Mouse (Mus musculus): ENCODE data around the gene Zfhx3. TPM values are rescaled to one million over a fixed set of nuclear protein-coding genes. Genes with fewer than 3 reads are reported as not detected.

The Zfhx3 gene
- polyA plus RNA-seq, 1 experiment from 2014 or later: 22.4 TPM

DNA sequence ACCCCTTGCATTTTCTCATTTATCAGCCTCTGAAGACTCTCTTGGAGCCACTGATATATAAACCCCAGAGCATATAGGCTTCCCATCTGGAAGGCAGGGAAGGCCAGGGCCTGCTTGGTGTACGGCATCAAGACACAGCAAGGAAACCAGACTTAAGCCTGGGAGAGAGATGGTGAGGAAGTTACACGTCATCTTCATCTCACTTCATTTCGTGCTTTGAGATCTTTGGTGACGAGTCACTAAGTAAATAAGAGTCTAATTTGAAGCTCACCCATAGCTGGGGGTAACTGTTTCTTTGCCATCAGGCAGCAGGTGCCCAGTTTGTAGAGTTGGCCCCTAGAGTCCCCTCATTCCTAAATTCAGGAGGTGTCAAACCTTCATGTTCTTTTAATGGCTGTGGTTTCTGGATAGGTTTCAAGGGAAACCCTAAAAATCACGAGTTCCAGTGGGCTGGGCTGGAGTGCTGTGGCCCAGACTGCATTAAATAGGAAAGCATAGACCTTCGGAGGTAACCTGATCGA is 773.9 kb downstream of the Zfhx3 start:
- H3K4me1 ChIP-seq: peaks cover 75% of the 10 kb centered on the region
- peaks cover 88% of the 10 kb centered on the region for H3K27me3 ChIP-seq
- H3K36me3 ChIP-seq (ENCODE audit: poor library complexity, severe bottlenecking): no peaks in the 10 kb centered on the region
- peak overlapping the region; percentile 41 for H3K9ac ChIP-seq
- no peaks in the 10 kb centered on the region for H3K9me3 ChIP-seq (replicated peaks)
- 58% methylated on average over 7 of the region's 7 CpGs for WGBS
- peak overlapping the region; percentile 71 for H3K4me3 ChIP-seq
- H3K27ac ChIP-seq: no peak overlapping the region
- ATAC-seq: no peak
- peak overlapping the region; percentile 98 for H3K4me2 ChIP-seq

GRCm38 (mm10) chr8:108717545-108717944 is 775.1 kb downstream of the Zfhx3 start:
- Histone ChIP-seq H3K27ac (no peak overlapping the region), H3K36me3 (ENCODE audit: poor library complexity, severe bottlenecking) (no peaks in the 10 kb centered on the region), H3K9ac (no peak overlapping the region), H3K4me2 (peak overlapping the region; percentile 98), H3K27me3 (peaks cover 89% of the 10 kb centered on the region), H3K4me3 (peak overlapping the region; percentile 21; the same call in 1 of the 2 replicates), H3K9me3 (replicated peaks) (no peaks in the 10 kb centered on the region), H3K4me1 (peaks cover 68% of the 10 kb centered on the region)
- 30% methylated on average over 8 of the region's 8 CpGs for WGBS
- ATAC-seq: no peak

- Histone ChIP-seq H3K9me3 (replicated peaks) (no peaks in the 10 kb centered on the region), H3K4me1 (peaks cover 68% of the 10 kb centered on the region), H3K27me3 (peaks cover 84% of the 10 kb centered on the region), H3K4me3 (peak overlapping the region; percentile 21), H3K4me2 (peak overlapping the region; percentile 98), H3K9ac (no peak overlapping the region), H3K27ac (no peak overlapping the region), H3K36me3 (ENCODE audit: poor library complexity, severe bottlenecking) (no peaks in the 10 kb centered on the region)
- ATAC-seq: no peak
- WGBS: 29% methylated on average over 6 of the region's 6 CpGs
Measured at GRCm38 (mm10) chr8:108718031-108718430, 775.6 kb downstream of the Zfhx3 start.

GRCm38 (mm10) chr8:108720840-108721239 is 778.4 kb downstream of the Zfhx3 start:
- Histone ChIP-seq H3K4me1 (peaks cover 70% of the 10 kb centered on the region), H3K27ac (no peak overlapping the region), H3K9me3 (replicated peaks) (no peaks in the 10 kb centered on the region), H3K27me3 (peaks cover 69% of the 10 kb centered on the region), H3K4me2 (no peak overlapping the region), H3K9ac (no peak overlapping the region), H3K4me3 (no peak overlapping the region), H3K36me3 (ENCODE audit: poor library complexity, severe bottlenecking) (no peaks in the 10 kb centered on the region)
- 72% methylated on average over 4 of the region's 4 CpGs for WGBS
- ATAC-seq: no peak

- 8% methylated on average over 8 of the region's 8 CpGs for whole genome bisulfite sequencing
- Histone ChIP-seq H3K36me3 (ENCODE audit: poor library complexity, severe bottlenecking) (no peaks in the 10 kb centered on the region), H3K4me3 (no peak overlapping the region), H3K27ac (no peak overlapping the region), H3K27me3 (peaks cover 50% of the 10 kb centered on the region), H3K4me1 (peaks cover 71% of the 10 kb centered on the region), H3K9me3 (replicated peaks) (no peaks in the 10 kb centered on the region), H3K4me2 (no peak overlapping the region), H3K9ac (no peak overlapping the region)
- ATAC-seq: peak; percentile 46
Measured at GRCm38 (mm10) chr8:108722671-108723513, 780.4 kb downstream of the Zfhx3 start.

DNA sequence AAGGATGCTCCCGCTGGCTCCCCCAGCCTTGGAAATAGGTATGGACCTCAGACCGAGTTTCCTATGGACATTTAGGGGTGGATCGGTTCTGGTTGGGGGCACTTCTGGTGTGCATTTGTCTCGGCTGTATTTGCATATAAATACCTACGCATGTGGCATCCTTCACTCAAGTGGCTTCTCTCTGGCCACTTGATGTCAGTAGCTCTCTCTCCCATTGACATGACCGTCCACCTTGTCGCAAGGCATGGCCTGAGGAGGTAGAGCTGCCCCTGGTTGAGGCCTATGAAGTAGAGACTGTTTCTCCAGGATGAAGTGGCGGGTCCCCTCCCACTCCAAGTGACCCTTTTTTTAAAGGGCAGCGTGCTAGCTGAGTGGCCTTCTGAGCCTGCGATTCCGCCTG is 781.2 kb downstream of the Zfhx3 start:
- H3K4me3 ChIP-seq: no peak overlapping the region
- no peak overlapping the region for H3K4me2 ChIP-seq
- peaks cover 65% of the 10 kb centered on the region for H3K4me1 ChIP-seq
- peaks cover 42% of the 10 kb centered on the region for H3K27me3 ChIP-seq
- H3K27ac ChIP-seq: no peak overlapping the region
- no peak for ATAC-seq
- no peaks in the 10 kb centered on the region for H3K36me3 ChIP-seq (ENCODE audit: poor library complexity, severe bottlenecking)
- WGBS: 30% methylated on average over 11 of the region's 11 CpGs
- no peak overlapping the region for H3K9ac ChIP-seq
- H3K9me3 ChIP-seq (replicated peaks): no peaks in the 10 kb centered on the region

DNA sequence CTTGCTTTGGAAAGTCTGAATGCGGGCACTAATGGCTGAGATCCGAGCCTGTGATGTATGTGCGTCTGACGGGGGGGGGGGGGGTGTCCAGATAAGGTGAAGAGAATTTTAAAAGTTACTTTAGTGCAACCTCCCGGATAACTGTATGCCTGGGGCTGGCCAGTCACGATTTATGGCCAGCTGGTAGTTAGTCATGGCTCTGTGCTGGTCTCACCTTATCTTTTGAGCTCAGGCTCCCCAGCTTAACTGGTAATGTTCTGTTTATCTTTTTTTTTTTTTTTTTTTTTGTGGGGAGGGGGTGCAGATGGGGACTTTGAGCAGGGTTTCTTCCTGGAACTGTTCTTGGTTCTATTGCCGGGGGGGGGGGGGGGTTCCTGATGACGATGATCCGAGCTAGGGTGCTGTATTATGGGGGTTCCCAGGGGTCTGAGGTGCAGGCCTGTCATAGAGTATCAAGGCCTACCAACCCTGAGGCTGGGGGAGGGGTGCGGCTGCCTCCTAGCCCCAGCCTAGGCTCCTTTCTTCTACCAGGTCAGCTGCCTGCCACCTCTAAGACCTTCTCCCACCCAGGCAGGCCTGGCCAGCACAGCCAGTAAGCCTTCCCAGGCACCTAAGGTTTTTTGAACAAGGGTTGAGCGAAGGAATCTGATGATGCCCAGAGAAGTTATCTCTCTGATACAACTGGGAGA is 782.5 kb downstream of the Zfhx3 start:
- 35% methylated on average over 11 of the region's 11 CpGs for WGBS
- Histone ChIP-seq H3K9me3 (replicated peaks) (no peaks in the 10 kb centered on the region), H3K9ac (no peak overlapping the region), H3K4me2 (no peak overlapping the region), H3K4me1 (peaks cover 72% of the 10 kb centered on the region), H3K27ac (no peak overlapping the region), H3K36me3 (ENCODE audit: poor library complexity, severe bottlenecking) (no peaks in the 10 kb centered on the region), H3K4me3 (no peak overlapping the region), H3K27me3 (peaks cover 31% of the 10 kb centered on the region)
- no peak for ATAC-seq

DNA sequence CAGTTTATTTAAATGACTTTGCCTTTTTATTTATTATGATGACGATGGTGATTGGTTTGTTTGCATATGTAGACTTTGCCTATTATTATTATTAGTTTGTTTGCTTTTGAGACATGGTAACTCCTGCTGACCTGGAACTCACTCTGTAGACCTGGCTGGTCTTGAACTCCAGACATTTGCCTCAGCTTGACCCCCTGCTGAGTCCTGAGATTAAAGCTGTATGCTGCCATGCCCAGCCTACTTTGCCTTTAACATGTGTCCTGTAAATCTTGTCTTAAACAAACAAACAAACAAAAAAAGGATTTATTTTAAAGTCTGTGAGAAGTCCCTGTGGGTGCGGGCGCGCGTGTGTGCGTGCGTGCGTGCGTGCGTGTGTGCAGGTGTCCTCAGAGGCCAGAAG is 783.2 kb downstream of the Zfhx3 start:
- Histone ChIP-seq H3K4me2 (no peak overlapping the region), H3K9ac (no peak overlapping the region), H3K36me3 (ENCODE audit: poor library complexity, severe bottlenecking) (no peaks in the 10 kb centered on the region), H3K4me1 (peaks cover 74% of the 10 kb centered on the region), H3K27ac (no peak overlapping the region), H3K9me3 (replicated peaks) (no peaks in the 10 kb centered on the region), H3K4me3 (no peak overlapping the region), H3K27me3 (peaks cover 30% of the 10 kb centered on the region)
- no peak for ATAC-seq
- WGBS: 55% methylated on average over 10 of the region's 10 CpGs

- 1% methylated on average over 12 of the region's 12 CpGs for WGBS
- H3K27ac ChIP-seq: no peak overlapping the region
- H3K9me3 ChIP-seq (replicated peaks): no peaks in the 10 kb centered on the region
- ATAC-seq: peak; percentile 60; the same call in 1 of the 2 replicates
- peaks cover 84% of the 10 kb centered on the region for H3K4me1 ChIP-seq
- H3K4me3 ChIP-seq: no peak overlapping the region
- peaks cover 20% of the 10 kb centered on the region for H3K27me3 ChIP-seq
- H3K4me2 ChIP-seq: peak overlapping the region; percentile 33
- H3K9ac ChIP-seq: no peak overlapping the region
- H3K36me3 ChIP-seq (ENCODE audit: poor library complexity, severe bottlenecking): no peaks in the 10 kb centered on the region
Measured at GRCm38 (mm10) chr8:108726541-108727241, 784.2 kb downstream of the Zfhx3 start.

GRCm38 (mm10) chr8:108729169-108729568 is 786.7 kb downstream of the Zfhx3 start:
- Histone ChIP-seq H3K36me3 (ENCODE audit: poor library complexity, severe bottlenecking) (no peaks in the 10 kb centered on the region), H3K9ac (no peak overlapping the region), H3K27me3 (peaks cover 9% of the 10 kb centered on the region; the same call in 1 of the 2 replicates), H3K4me1 (peaks cover 86% of the 10 kb centered on the region), H3K4me3 (no peak overlapping the region), H3K27ac (no peak overlapping the region), H3K4me2 (no peak overlapping the region), H3K9me3 (replicated peaks) (no peaks in the 10 kb centered on the region)
- no peak for ATAC-seq
- 0% methylated on average over 2 of the region's 2 CpGs for WGBS

- Histone ChIP-seq H3K4me1 (peaks cover 84% of the 10 kb centered on the region), H3K4me2 (no peak overlapping the region), H3K9me3 (replicated peaks) (no peaks in the 10 kb centered on the region), H3K4me3 (no peak overlapping the region), H3K36me3 (ENCODE audit: poor library complexity, severe bottlenecking) (no peaks in the 10 kb centered on the region), H3K27ac (no peak overlapping the region), H3K27me3 (peaks cover 6% of the 10 kb centered on the region; the same call in 1 of the 2 replicates), H3K9ac (no peak overlapping the region)
- ATAC-seq: no peak
- WGBS: 14% methylated on average over 12 of the region's 12 CpGs
Measured at GRCm38 (mm10) chr8:108729667-108730329, 787.4 kb downstream of the Zfhx3 start.

All from forebrain, embryonic 13.5 days (tissue).